Mouse (Mus musculus) heart, postnatal 0 days (tissue): ENCODE measurements around the gene Nup62cl. TPM values are rescaled to one million over a fixed set of nuclear protein-coding genes. Genes with fewer than 3 reads are reported as not detected.
A peak's percentile ranks its signal among the peaks of the same experiment; 100 is the strongest.

ENCODE experiments used
- ATAC-seq: fragments of 200-750 bp; cut with Nextera tagmentation; 2 replicates; pipeline ENCODE4 v1.8.0; 2017; ENCODE audit warnings: low read depth, moderate number of reproducible peaks, moderate library complexity; ENCODE audit not compliant: insufficient read depth
- DNase-seq: peaks from one replicate; pipeline ENCODE4 v3.0.0-alpha.2; 2016; ENCODE audit warnings: low spot score
- H3K27ac ChIP-seq: fragments of 300-500 bp; sonication (generic); 2 replicates; pipeline ENCODE4 v1.5.1; 2014; ENCODE audit warnings: low read depth, mild to moderate bottlenecking
- H3K27me3 ChIP-seq: fragments of 300-500 bp; sonication (generic); 2 replicates; pipeline ENCODE4 v1.6.1; 2014; ENCODE audit warnings: low read length, mixed read lengths; ENCODE audit not compliant: control insufficient read depth, insufficient read depth
- H3K36me3 ChIP-seq: fragments of 300-500 bp; sonication (generic); replicated peaks from 2 replicates; pipeline ENCODE4 v1.6.1; 2014; ENCODE audit warnings: low read length, mixed read lengths; ENCODE audit not compliant: control insufficient read depth, insufficient read depth
- H3K4me1 ChIP-seq: fragments of 300-500 bp; sonication (generic); 2 replicates; pipeline ENCODE4 v1.6.1; 2014; ENCODE audit warnings: antibody characterized with exemption; ENCODE audit not compliant: control insufficient read depth, insufficient read depth
- H3K4me2 ChIP-seq: fragments of 300-500 bp; sonication (generic); 2 replicates; pipeline ENCODE4 v1.6.1; 2014; ENCODE audit warnings: low read depth, mild to moderate bottlenecking, low read length, moderate library complexity
- H3K4me3 ChIP-seq: fragments of 300-500 bp; sonication (generic); 2 replicates; pipeline ENCODE4 v1.5.1; 2014; ENCODE audit warnings: low read depth, low read length
- H3K9ac ChIP-seq: fragments of 300-500 bp; sonication (generic); replicated peaks from 2 replicates; pipeline ENCODE4 v1.6.1; 2014; ENCODE audit warnings: low read depth, low read length, mixed read lengths
- H3K9me3 ChIP-seq: fragments of 300-500 bp; sonication (generic); replicated peaks from 2 replicates; pipeline ENCODE4 v1.6.1; 2016; ENCODE audit warnings: low read length; ENCODE audit not compliant: control insufficient read depth
- CTCF ChIP-seq: IDR thresholded peaks from 2 replicates; pipeline ENCODE4 v1.5.1; 2016; ENCODE audit warnings: antibody characterized with exemption, control low read depth, low read depth
- EP300 ChIP-seq: IDR thresholded peaks from 2 replicates; pipeline ENCODE4 v1.6.1; 2016; ENCODE audit warnings: antibody characterized with exemption, low read depth
- WGBS: fragments of 180-500 bp; shearing (Covaris S2); extraction: QIAGEN DNeasy Blood & Tissue Kit; methylation state at CpG from one replicate; pipeline ENCODE4 v1.1.7; 2014; 5-methylcytosine and 5-hydroxymethylcytosine counted together
- polyA plus RNA-seq: library from polyadenylated mRNA; unstranded; fragments of >200 nt; fragmentation: Nextera tagmentation; extraction: Ambion mirVana; gene quantifications from 2 replicates; pipeline ENCODE4 v1.2.1, GENCODE M21; 2015
- total RNA-seq: library from RNA; depleted of rRNA; stranded (reverse); fragments of >200 nt; gene quantifications from 2 replicates; pipeline ENCODE4 v1.2.3, GENCODE M21; 2014; ENCODE audit warnings: low replicate concordance; rRNA removed

The Nup62cl gene
- total RNA-seq (not detected in 2 replicates), polyA plus RNA-seq (0.38 and 0.49 TPM in 2 replicates)

DNA sequence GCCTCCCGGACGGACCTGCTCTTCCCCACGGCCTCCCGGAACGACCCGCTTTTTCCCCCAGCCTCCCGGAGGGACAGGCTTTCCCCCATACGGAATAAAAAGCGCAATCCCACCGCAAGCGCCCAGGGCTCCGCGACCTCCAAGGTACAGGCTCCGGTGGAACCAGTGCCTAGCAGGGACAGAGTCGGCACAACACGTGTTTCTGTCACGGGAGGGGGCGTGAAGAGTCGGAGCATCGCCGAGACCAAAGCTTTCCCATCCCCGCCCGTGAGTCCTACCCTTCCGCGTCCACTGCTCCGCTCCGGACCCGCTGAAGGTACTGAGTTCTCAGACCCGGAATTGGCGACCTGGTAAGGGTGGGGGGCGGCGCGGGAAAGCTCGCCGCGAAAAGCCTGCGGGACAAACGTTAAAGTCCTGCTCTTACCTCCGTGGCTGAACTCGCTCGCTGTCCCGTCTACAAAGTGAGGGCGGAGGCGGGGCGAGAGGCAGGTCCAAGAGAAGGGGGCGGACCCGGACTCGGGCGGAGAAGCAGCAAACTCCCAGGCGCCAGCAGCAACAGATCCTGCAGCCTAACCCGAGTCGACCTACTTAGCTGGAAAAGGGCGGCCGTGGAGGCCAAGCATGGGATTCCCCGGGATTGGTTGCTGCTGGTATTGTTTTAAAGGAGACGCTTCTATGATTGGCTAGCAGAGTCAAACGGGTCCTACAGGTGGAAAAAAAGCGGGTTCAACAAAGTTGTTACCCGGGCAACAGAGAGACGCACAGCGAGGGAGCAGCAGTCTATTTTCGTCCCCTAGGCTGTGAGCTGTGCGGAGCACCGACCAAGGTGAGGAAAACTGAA lies at the start of gene Nup62cl, which contains the start of gene Pih1h3b:
Gene Nup62cl, minus strand, starts transcription at position 578 of the 841 bp plus-strand sequence.
Gene Pih1h3b, plus strand, starts transcription at position 745 of the 841 bp plus-strand sequence.
- peak; percentile 72 for ATAC-seq
- 22% methylated on average over 63 of the region's 64 CpGs for WGBS

GRCm38 (mm10) chrX:140094066-140094465 lies 31.6 kb upstream of the Nup62cl start:
- Histone ChIP-seq H3K9me3 (no peaks in the 10 kb centered on the region), H3K27me3 (no peaks in the 10 kb centered on the region), H3K4me1 (no peaks in the 10 kb centered on the region), H3K4me3 (no peak overlapping the region), H3K4me2 (no peak overlapping the region), H3K36me3 (no peaks in the 10 kb centered on the region), H3K9ac (no peak overlapping the region), H3K27ac (no peak overlapping the region)
- ATAC-seq (no peak), DNase-seq (no peak)
- TF ChIP-seq CTCF = no peak
- no peak for TF ChIP-seq EP300
- WGBS = 74% methylated on average over 2 of the region's 2 CpGs

More for the DNA sequence above, at the start of gene Nup62cl, which contains the start of gene Pih1h3b:
- H3K4me1 ChIP-seq = no peaks in the 10 kb centered on the region
- DNase-seq = peak; percentile 22
- TF ChIP-seq EP300 (no peak), CTCF (no peak)
- no peaks in the 10 kb centered on the region for H3K36me3 ChIP-seq
- no peak within 1 kb of the TSS for H3K9ac ChIP-seq
- H3K27me3 ChIP-seq = peaks cover 24% of the 10 kb centered on the region; the same call in 1 of the 2 replicates
- H3K9me3 ChIP-seq = peaks cover 12% of the 10 kb centered on the region
- peak within 1 kb of the TSS; percentile 37 for H3K4me3 ChIP-seq
- H3K4me2 ChIP-seq = peak within 1 kb of the TSS; percentile 53
- no peak within 1 kb of the TSS for H3K27ac ChIP-seq

DNA sequence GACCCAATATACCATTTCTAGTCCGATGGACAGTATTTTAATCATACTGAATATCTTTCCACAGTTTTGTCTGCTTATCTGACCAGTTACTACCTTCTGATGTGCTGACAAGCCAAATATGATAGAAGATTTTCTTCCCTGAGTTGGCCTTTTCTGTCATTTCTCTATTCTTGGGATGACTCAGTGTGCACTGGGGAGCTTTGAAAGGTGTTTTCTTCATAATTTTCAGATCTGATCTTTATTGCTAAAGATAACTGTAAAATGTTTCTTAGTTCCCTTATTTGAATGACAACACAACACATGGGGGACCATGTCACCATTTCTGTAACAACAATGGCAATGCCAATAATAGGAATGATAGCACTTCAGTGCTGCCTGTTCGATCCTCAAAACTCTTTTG lies 20.0 kb upstream of the Nup62cl start:
- ATAC-seq = no peak
- Histone ChIP-seq H3K4me1 (no peaks in the 10 kb centered on the region), H3K36me3 (no peaks in the 10 kb centered on the region), H3K27ac (no peak overlapping the region), H3K4me3 (no peak overlapping the region), H3K9me3 (no peaks in the 10 kb centered on the region), H3K4me2 (no peak overlapping the region), H3K27me3 (no peaks in the 10 kb centered on the region), H3K9ac (no peak overlapping the region)
- DNase-seq = no peak
- TF ChIP-seq EP300 (no peak), CTCF (no peak)
- 83% methylated on average over 2 of the region's 2 CpGs for WGBS

- WGBS = 22% methylated on average over 80 of the region's 90 CpGs
- Histone ChIP-seq H3K27ac (no peak overlapping the region), H3K4me2 (peak overlapping the region; percentile 53), H3K27me3 (peaks cover 24% of the 10 kb centered on the region; the same call in 1 of the 2 replicates), H3K4me1 (no peaks in the 10 kb centered on the region), H3K9me3 (peaks cover 12% of the 10 kb centered on the region), H3K4me3 (peak overlapping the region; percentile 37), H3K36me3 (no peaks in the 10 kb centered on the region), H3K9ac (no peak overlapping the region)
- no peak for DNase-seq
- TF ChIP-seq EP300 (no peak), CTCF (no peak)
- ATAC-seq = no peak
Measured at GRCm38 (mm10) chrX:140060886-140061874, 1.3 kb downstream of the Nup62cl start.

DNA sequence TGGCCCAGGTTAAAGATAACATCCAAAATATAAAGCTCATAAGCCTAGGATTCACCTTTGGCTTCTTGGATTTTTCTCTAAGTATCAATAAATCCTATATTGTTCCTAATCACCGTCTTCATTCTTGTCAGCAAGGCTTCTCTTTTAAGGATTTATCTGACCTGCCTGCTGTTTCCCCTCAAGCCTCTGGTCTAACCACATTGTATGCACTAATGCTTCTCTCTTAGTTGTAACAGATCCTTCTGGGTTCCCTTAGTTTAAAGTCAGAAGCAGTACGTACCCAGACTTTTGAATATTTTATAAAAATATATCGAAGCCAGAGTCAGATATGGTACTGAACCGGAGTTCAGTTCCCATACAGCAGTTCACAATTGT lies 63.8 kb downstream of the Nup62cl start:
- H3K36me3 ChIP-seq = 0 out of 2 replicates have a peak, but pooled peaks cover 8% of the 10 kb centered on the region
- DNase-seq = no peak
- no peak overlapping the region for H3K9ac ChIP-seq
- H3K4me3 ChIP-seq = peak overlapping the region; percentile 60
- no peaks in the 10 kb centered on the region for H3K4me1 ChIP-seq
- H3K9me3 ChIP-seq = no peaks in the 10 kb centered on the region
- 79% methylated on average over 4 of the region's 4 CpGs for WGBS
- TF ChIP-seq CTCF (no peak), EP300 (no peak)
- H3K27ac ChIP-seq = no peak overlapping the region
- H3K27me3 ChIP-seq = no peaks in the 10 kb centered on the region
- ATAC-seq = no peak
- no peak overlapping the region for H3K4me2 ChIP-seq
